Mouse (Mus musculus): Measurements from ENCODE around the gene Gm17268. TPM values are rescaled to one million over a fixed set of nuclear protein-coding genes. Genes with fewer than 3 reads are reported as not detected.

Gene Gm17268
- polyA plus RNA-seq, 1 experiment from 2014 or later = not detected

GRCm38 (mm10) chr11:82066953-82067571, 28.7 kb upstream of the Gm17268 start:
- Histone ChIP-seq H3K27me3 (ENCODE audit: control insufficient read depth, insufficient read depth, low read length) (no peaks in the 10 kb centered on the region), H3K4me2 (replicated peaks; ENCODE audit: low read depth, low read length) (no peak overlapping the region), H3K9ac (ENCODE audit: low read depth, low read length) (no peak overlapping the region), H3K27ac (ENCODE audit: low read depth, low read length) (no peak overlapping the region), H3K4me3 (ENCODE audit: low read depth, low read length) (no peak overlapping the region), H3K9me3 (ENCODE audit: control insufficient read depth, low read length) (no peaks in the 10 kb centered on the region), H3K36me3 (ENCODE audit: control insufficient read depth, insufficient read depth, low read length) (no peaks in the 10 kb centered on the region), H3K4me1 (replicated peaks; ENCODE audit: control insufficient read depth, insufficient read depth, low read length) (no peaks in the 10 kb centered on the region)
- 87% methylated on average over 7 of the region's 7 CpGs for WGBS
- ATAC-seq (ENCODE audit: low FRiP score) = no peak
- no peak for DNase-seq (ENCODE audit: low spot score)

DNA sequence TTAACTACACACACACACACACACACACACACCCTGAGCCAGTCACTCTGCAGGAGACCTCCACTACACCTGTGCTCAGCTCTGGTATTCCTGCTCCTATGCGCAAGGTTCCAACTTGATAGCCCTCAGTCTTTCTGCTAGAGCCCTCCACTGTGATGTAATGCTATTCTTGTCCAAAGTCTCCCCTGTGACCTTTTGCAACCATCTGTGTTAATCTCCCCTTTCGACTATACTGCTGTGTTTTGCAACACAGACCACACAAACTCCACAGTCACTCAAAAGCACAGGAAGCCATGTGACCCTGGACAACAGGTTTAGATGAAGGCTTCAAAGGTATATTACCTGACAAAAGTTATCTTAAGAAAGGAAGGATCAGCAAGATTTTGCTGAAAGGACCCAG, 25.1 kb upstream of the Gm17268 start:
- Histone ChIP-seq H3K27ac (ENCODE audit: low read depth, low read length) (no peak overlapping the region), H3K4me1 (replicated peaks; ENCODE audit: control insufficient read depth, insufficient read depth, low read length) (no peaks in the 10 kb centered on the region), H3K9ac (ENCODE audit: low read depth, low read length) (no peak overlapping the region), H3K9me3 (ENCODE audit: control insufficient read depth, low read length) (no peaks in the 10 kb centered on the region), H3K36me3 (ENCODE audit: control insufficient read depth, insufficient read depth, low read length) (no peaks in the 10 kb centered on the region), H3K4me3 (ENCODE audit: low read depth, low read length) (no peak overlapping the region), H3K4me2 (replicated peaks; ENCODE audit: low read depth, low read length) (no peak overlapping the region), H3K27me3 (ENCODE audit: control insufficient read depth, insufficient read depth, low read length) (no peaks in the 10 kb centered on the region)
- DNase-seq (ENCODE audit: low spot score) (no peak), ATAC-seq (ENCODE audit: low FRiP score) (no peak)
- 91% methylated on average over 2 of the region's 2 CpGs for WGBS

GRCm38 (mm10) chr11:82062226-82062625, 23.9 kb upstream of the Gm17268 start:
- 83% methylated on average over 3 of the region's 3 CpGs for WGBS
- H3K36me3 ChIP-seq (ENCODE audit: control insufficient read depth, insufficient read depth, low read length) = no peaks in the 10 kb centered on the region

GRCm38 (mm10) chr11:82057646-82058045, 19.3 kb upstream of the Gm17268 start, which contains the start of gene Ccl11:
Gene Ccl11 (plus strand): TSS chr11:82057823.
- ATAC-seq (ENCODE audit: low FRiP score) = no peak
- no peaks in the 10 kb centered on the region for H3K4me1 ChIP-seq (replicated peaks; ENCODE audit: control insufficient read depth, insufficient read depth, low read length)
- no peak within 1 kb of the TSS for H3K9ac ChIP-seq (ENCODE audit: low read depth, low read length)
- WGBS = 83% methylated on average over 6 of the region's 6 CpGs
- H3K36me3 ChIP-seq (ENCODE audit: control insufficient read depth, insufficient read depth, low read length) = no peaks in the 10 kb centered on the region
- H3K27me3 ChIP-seq (ENCODE audit: control insufficient read depth, insufficient read depth, low read length) = no peaks in the 10 kb centered on the region
- DNase-seq (ENCODE audit: low spot score) = no peak
- H3K4me3 ChIP-seq (ENCODE audit: low read depth, low read length) = no peak within 1 kb of the TSS
- H3K27ac ChIP-seq (ENCODE audit: low read depth, low read length) = no peak within 1 kb of the TSS
- H3K4me2 ChIP-seq (replicated peaks; ENCODE audit: low read depth, low read length) = no peak within 1 kb of the TSS
- no peaks in the 10 kb centered on the region for H3K9me3 ChIP-seq (ENCODE audit: control insufficient read depth, low read length)

More at GRCm38 (mm10) chr11:82062226-82062625, 23.9 kb upstream of the Gm17268 start:
- Histone ChIP-seq H3K9me3 (ENCODE audit: control insufficient read depth, low read length) (no peaks in the 10 kb centered on the region), H3K27me3 (ENCODE audit: control insufficient read depth, insufficient read depth, low read length) (no peaks in the 10 kb centered on the region), H3K4me3 (ENCODE audit: low read depth, low read length) (no peak overlapping the region), H3K27ac (ENCODE audit: low read depth, low read length) (no peak overlapping the region), H3K4me1 (replicated peaks; ENCODE audit: control insufficient read depth, insufficient read depth, low read length) (no peaks in the 10 kb centered on the region), H3K9ac (ENCODE audit: low read depth, low read length) (no peak overlapping the region), H3K4me2 (replicated peaks; ENCODE audit: low read depth, low read length) (no peak overlapping the region)
- DNase-seq (ENCODE audit: low spot score) (no peak), ATAC-seq (ENCODE audit: low FRiP score) (no peak)

DNA sequence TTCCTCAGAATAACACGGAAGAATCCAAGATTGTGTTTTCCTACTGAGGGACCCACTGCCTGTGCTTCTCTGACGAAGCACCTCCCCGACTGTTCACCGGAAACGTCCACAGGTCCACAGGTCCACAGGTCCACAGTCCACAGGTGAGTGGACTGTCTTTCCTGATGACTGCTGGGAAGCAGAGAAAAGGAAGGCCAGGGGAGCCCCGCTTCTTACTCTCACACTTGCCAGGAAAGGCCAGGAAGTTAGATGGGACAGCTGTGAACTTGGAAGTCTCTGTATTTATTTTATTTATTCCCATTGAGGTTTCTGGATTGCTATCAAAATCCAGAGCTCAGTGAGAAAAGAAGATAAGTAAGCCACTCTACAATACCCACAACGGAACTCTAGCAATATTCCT, 15.5 kb upstream of the Gm17268 start:
- no peaks in the 10 kb centered on the region for H3K9me3 ChIP-seq (ENCODE audit: control insufficient read depth, low read length)
- DNase-seq (ENCODE audit: low spot score) (no peak), ATAC-seq (ENCODE audit: low FRiP score) (no peak)
- 92% methylated on average over 7 of the region's 7 CpGs for WGBS
- H3K4me2 ChIP-seq (replicated peaks; ENCODE audit: low read depth, low read length) = no peak overlapping the region
- no peak overlapping the region for H3K9ac ChIP-seq (ENCODE audit: low read depth, low read length)
- no peak overlapping the region for H3K27ac ChIP-seq (ENCODE audit: low read depth, low read length)
- no peaks in the 10 kb centered on the region for H3K4me1 ChIP-seq (replicated peaks; ENCODE audit: control insufficient read depth, insufficient read depth, low read length)
- no peak overlapping the region for H3K4me3 ChIP-seq (ENCODE audit: low read depth, low read length)
- H3K27me3 ChIP-seq (ENCODE audit: control insufficient read depth, insufficient read depth, low read length) = no peaks in the 10 kb centered on the region
- no peaks in the 10 kb centered on the region for H3K36me3 ChIP-seq (ENCODE audit: control insufficient read depth, insufficient read depth, low read length)

- Histone ChIP-seq H3K9ac (ENCODE audit: low read depth, low read length) (no peak overlapping the region), H3K36me3 (ENCODE audit: control insufficient read depth, insufficient read depth, low read length) (no peaks in the 10 kb centered on the region), H3K9me3 (ENCODE audit: control insufficient read depth, low read length) (no peaks in the 10 kb centered on the region), H3K27me3 (ENCODE audit: control insufficient read depth, insufficient read depth, low read length) (no peaks in the 10 kb centered on the region), H3K4me3 (ENCODE audit: low read depth, low read length) (no peak overlapping the region), H3K4me2 (replicated peaks; ENCODE audit: low read depth, low read length) (no peak overlapping the region), H3K4me1 (replicated peaks; ENCODE audit: control insufficient read depth, insufficient read depth, low read length) (no peaks in the 10 kb centered on the region), H3K27ac (ENCODE audit: low read depth, low read length) (no peak overlapping the region)
- no peak for ATAC-seq (ENCODE audit: low FRiP score)
- 40% methylated on average over 6 of the region's 6 CpGs for WGBS
- DNase-seq (ENCODE audit: low spot score) = peak; percentile 52
Observed at GRCm38 (mm10) chr11:82047746-82048415, 9.5 kb upstream of the Gm17268 start.

GRCm38 (mm10) chr11:82045471-82045870, 7.1 kb upstream of the Gm17268 start, which contains the start of gene Ccl7:
Gene Ccl7 (plus strand): TSS chr11:82045712.
- Histone ChIP-seq H3K27me3 (ENCODE audit: control insufficient read depth, insufficient read depth, low read length) (no peaks in the 10 kb centered on the region), H3K9me3 (ENCODE audit: control insufficient read depth, low read length) (no peaks in the 10 kb centered on the region), H3K9ac (ENCODE audit: low read depth, low read length) (no peak within 1 kb of the TSS), H3K4me3 (ENCODE audit: low read depth, low read length) (no peak within 1 kb of the TSS), H3K4me2 (replicated peaks; ENCODE audit: low read depth, low read length) (no peak within 1 kb of the TSS), H3K4me1 (replicated peaks; ENCODE audit: control insufficient read depth, insufficient read depth, low read length) (no peaks in the 10 kb centered on the region), H3K36me3 (ENCODE audit: control insufficient read depth, insufficient read depth, low read length) (no peaks in the 10 kb centered on the region), H3K27ac (ENCODE audit: low read depth, low read length) (no peak within 1 kb of the TSS)
- DNase-seq (ENCODE audit: low spot score) (no peak), ATAC-seq (ENCODE audit: low FRiP score) (no peak)
- 69% methylated on average over 3 of the region's 3 CpGs for WGBS

DNA sequence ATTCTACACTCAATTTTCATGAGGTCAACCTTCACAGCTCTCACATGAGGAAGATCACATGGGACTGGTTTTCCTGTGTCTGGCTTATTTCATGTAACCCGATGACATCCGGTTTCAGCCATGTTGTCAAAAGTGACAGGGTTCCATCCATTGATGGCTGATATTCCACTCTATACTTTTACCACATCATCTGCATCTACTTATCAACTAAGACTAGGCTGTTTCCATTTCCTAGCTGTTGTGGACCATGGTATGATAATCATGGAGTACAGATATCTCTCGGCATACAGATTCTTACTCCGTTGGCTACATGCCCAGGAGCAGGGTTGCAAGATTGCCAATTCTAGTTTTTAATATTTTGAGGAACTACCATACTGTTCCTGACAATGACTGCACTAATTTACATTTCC, 3.3 kb upstream of the Gm17268 start:
- Histone ChIP-seq H3K36me3 (ENCODE audit: control insufficient read depth, insufficient read depth, low read length) (no peaks in the 10 kb centered on the region), H3K4me3 (ENCODE audit: low read depth, low read length) (no peak overlapping the region), H3K9me3 (ENCODE audit: control insufficient read depth, low read length) (no peaks in the 10 kb centered on the region), H3K27me3 (ENCODE audit: control insufficient read depth, insufficient read depth, low read length) (no peaks in the 10 kb centered on the region), H3K27ac (ENCODE audit: low read depth, low read length) (no peak overlapping the region), H3K4me2 (replicated peaks; ENCODE audit: low read depth, low read length) (no peak overlapping the region), H3K4me1 (replicated peaks; ENCODE audit: control insufficient read depth, insufficient read depth, low read length) (no peaks in the 10 kb centered on the region), H3K9ac (ENCODE audit: low read depth, low read length) (no peak overlapping the region)
- no peak for DNase-seq (ENCODE audit: low spot score)
- 95% methylated on average over 4 of the region's 4 CpGs for WGBS
- no peak for ATAC-seq (ENCODE audit: low FRiP score)

DNA sequence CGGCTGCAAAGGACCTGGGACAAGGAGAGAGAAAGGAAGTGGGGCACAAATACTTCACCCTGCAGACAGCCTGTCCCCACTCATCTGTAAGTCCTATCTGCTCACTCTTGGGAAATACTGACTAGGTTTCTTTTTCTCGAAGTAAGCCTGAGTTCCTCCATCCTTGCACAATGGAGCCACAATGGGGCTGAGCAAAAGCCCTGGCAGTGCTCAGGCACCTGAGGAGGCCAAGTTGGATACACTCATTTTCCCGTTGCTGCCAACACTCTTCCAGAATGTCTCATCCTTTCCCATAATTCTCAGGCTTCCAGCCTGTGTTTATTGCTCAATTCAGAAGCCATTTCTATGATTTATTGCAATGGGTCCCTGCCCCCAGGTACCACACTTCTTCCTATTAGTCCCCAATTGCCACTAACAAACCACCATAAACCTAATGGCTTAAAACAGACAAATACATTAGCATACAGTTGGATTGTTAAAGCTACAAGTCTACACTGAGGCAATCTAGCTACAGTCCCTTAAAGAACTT, 834 bp upstream of the Gm17268 start:
- Histone ChIP-seq H3K4me3 (ENCODE audit: low read depth, low read length) (no peak overlapping the region), H3K9me3 (ENCODE audit: control insufficient read depth, low read length) (no peaks in the 10 kb centered on the region), H3K27ac (ENCODE audit: low read depth, low read length) (no peak overlapping the region), H3K27me3 (ENCODE audit: control insufficient read depth, insufficient read depth, low read length) (no peaks in the 10 kb centered on the region), H3K4me2 (replicated peaks; ENCODE audit: low read depth, low read length) (no peak overlapping the region), H3K36me3 (ENCODE audit: control insufficient read depth, insufficient read depth, low read length) (no peaks in the 10 kb centered on the region), H3K4me1 (replicated peaks; ENCODE audit: control insufficient read depth, insufficient read depth, low read length) (no peaks in the 10 kb centered on the region), H3K9ac (ENCODE audit: low read depth, low read length) (no peak overlapping the region)
- WGBS = 74% methylated on average over 3 of the region's 3 CpGs
- DNase-seq (ENCODE audit: low spot score) (no peak), ATAC-seq (ENCODE audit: low FRiP score) (no peak)
